Comparison of ENCODE assay signal across 9 mouse cellular contexts in the genomic region with DNA sequence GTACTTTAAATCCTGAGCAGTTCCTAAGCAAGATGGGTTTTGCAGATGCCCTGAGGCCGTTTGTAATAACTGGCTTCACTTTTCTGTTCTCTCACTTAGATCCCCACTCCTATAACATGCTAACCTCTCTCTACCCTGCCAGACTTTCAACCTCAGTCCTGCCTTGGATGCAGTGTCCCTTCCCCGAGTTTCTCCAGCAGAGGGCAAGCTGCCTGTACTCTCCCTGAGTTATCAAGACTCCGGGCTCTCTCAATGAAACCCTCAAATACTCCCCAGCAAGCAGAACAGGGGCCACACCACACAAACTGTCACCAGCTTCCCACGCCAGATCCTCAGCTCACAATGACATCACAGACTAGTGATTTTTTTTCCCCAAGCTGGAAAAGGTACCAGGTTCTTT.
DNase-seq lines count a peak whose midpoint lies in the region; ATAC-seq and TF ChIP-seq lines count a peak whose summit lies in the region.
"Had no signal": no experiment of that assay in that cellular context is flagged by ENCODE, and none has a peak within 500 bp of the region (broad histone marks: within the 10 kb centered on the region; RNA-seq: fewer than 3 reads in every experiment).

No protein-coding gene starts in this region.

- 26% methylated on average over 4 of the region's 4 CpGs for WGBS in liver, embryonic 14.5 days (ENCODE audit: insufficient replicate concordance)
- 37% methylated on average over 4 of the region's 4 CpGs for WGBS in liver, embryonic 11.5 days

- no peak overlapping the region for H3K4me2 ChIP-seq in liver, embryonic 14.5 days (ENCODE audit: low read depth)
- no peak overlapping the region for H3K4me2 ChIP-seq in liver, embryonic 11.5 days
- H3K4me2 ChIP-seq: embryonic facial prominence, embryonic 13.5 days had no signal

- no peak overlapping the region for H3K27ac ChIP-seq in liver, embryonic 14.5 days
- H3K27ac ChIP-seq in liver, embryonic 11.5 days (ENCODE audit: low read depth, low read length): no peak overlapping the region
- H3K27ac ChIP-seq: embryonic facial prominence, embryonic 13.5 days had no signal

- no peak overlapping the region for H3K9ac ChIP-seq in liver, embryonic 14.5 days (replicated peaks)
- no peak overlapping the region for H3K9ac ChIP-seq in liver, embryonic 11.5 days (ENCODE audit: low read depth, low read length)
- H3K9ac ChIP-seq: embryonic facial prominence, embryonic 13.5 days had no signal

- DNase-seq in frontal cortex, postnatal 10 days (ENCODE audit: low spot score in 2 of 2): no peak
- DNase-seq in liver, embryonic 14.5 days (ENCODE audit: low read depth in 3 of 3, low spot score in 3 of 3): no peak
- DNase-seq in liver, embryonic 11.5 days (ENCODE audit: low spot score): no peak
- DNase-seq in adipocyte (ENCODE audit: low spot score): peak; percentile 26
- peak; percentile 16 for DNase-seq in forelimb bud, embryonic 11.5 days (ENCODE audit: low read depth, low spot score)
- DNase-seq in ovary, adult 18-20 months (ENCODE audit: low spot score): no peak

- H3K36me3 ChIP-seq in liver, embryonic 14.5 days (replicated peaks; ENCODE audit: control insufficient read depth, insufficient read depth, low read depth): no peaks in the 10 kb centered on the region
- H3K36me3 ChIP-seq in liver, embryonic 11.5 days (ENCODE audit: control insufficient read depth, insufficient read depth, low read length): no peaks in the 10 kb centered on the region
- H3K36me3 ChIP-seq: embryonic facial prominence, embryonic 13.5 days had no signal

- peak; percentile 51 for ATAC-seq in frontal cortex, adult (ENCODE audit: low TSS enrichment)
- no peak for ATAC-seq in liver, embryonic 14.5 days (ENCODE audit: insufficient read depth)
- no peak for ATAC-seq in liver, embryonic 11.5 days (replicated peaks; ENCODE audit: low FRiP score)
- ATAC-seq in erythroid progenitor cell, adult 5-6 weeks (replicated peaks; ENCODE audit: low FRiP score, poor library complexity, severe bottlenecking): no peak

- H3K9me3 ChIP-seq in liver, embryonic 14.5 days (ENCODE audit: control insufficient read depth, low read length): no peaks in the 10 kb centered on the region
- no peaks in the 10 kb centered on the region for H3K9me3 ChIP-seq in liver, embryonic 11.5 days (ENCODE audit: control insufficient read depth, low read length)
- H3K9me3 ChIP-seq: embryonic facial prominence, embryonic 13.5 days had no signal

- no peaks in the 10 kb centered on the region for H3K4me1 ChIP-seq in liver, embryonic 14.5 days (replicated peaks; ENCODE audit: control insufficient read depth in 2 of 2, insufficient read depth in 2 of 2, low read length in 1 of 2)
- H3K4me1 ChIP-seq in liver, embryonic 11.5 days (replicated peaks; ENCODE audit: control insufficient read depth, insufficient read depth, low read length): no peaks in the 10 kb centered on the region
- H3K4me1 ChIP-seq: embryonic facial prominence, embryonic 13.5 days had no signal

- TF ChIP-seq EP300 in liver, embryonic 14.5 days (IDR thresholded peaks at IDR 0.05; ENCODE audit: low read depth): no peak

- no peaks in the 10 kb centered on the region for H3K27me3 ChIP-seq in liver, embryonic 14.5 days (ENCODE audit: control insufficient read depth, insufficient read depth, low read length)
- no peaks in the 10 kb centered on the region for H3K27me3 ChIP-seq in liver, embryonic 11.5 days (replicated peaks; ENCODE audit: control insufficient read depth, insufficient read depth, low read length)
- H3K27me3 ChIP-seq: embryonic facial prominence, embryonic 13.5 days had no signal

- peak; percentile 15; the same call in 1 of the 2 replicates for TF ChIP-seq CTCF in liver, embryonic 14.5 days (IDR thresholded peaks at IDR 0.05; ENCODE audit: low read depth)

- H3K4me3 ChIP-seq in liver, embryonic 14.5 days (ENCODE audit: insufficient read depth in 1 of 2, low read depth in 2 of 2, low read length in 2 of 2): no peak overlapping the region
- H3K4me3 ChIP-seq in liver, embryonic 11.5 days (ENCODE audit: low read depth, low read length): no peak overlapping the region
- H3K4me3 ChIP-seq: embryonic facial prominence, embryonic 13.5 days had no signal

Comparison
In these comparisons a context has a peak if more than half of its experiments do, and no peak if none do; other contexts are left out.
1. DNase-seq: peak in adipocyte (single experiment) and forelimb bud, embryonic 11.5 days (single experiment); none in frontal cortex, postnatal 10 days (0 of 2), liver, embryonic 14.5 days (0 of 3), liver, embryonic 11.5 days (single experiment) and ovary, adult 18-20 months (single experiment).